Mouse (Mus musculus) adipocyte (in vitro differentiated cells): Measurements from ENCODE around the gene Tmem94.
"Not testable (repeated sequence)": the region's sequence is repeated elsewhere in the genome, so short reads cannot be mapped to it uniquely, and the experiment has no call there.

ENCODE experiments used
- DNase-seq: peaks from one replicate; pipeline ENCODE4 v3.0.0-alpha.2; 2016; ENCODE audit warnings: low spot score

The Tmem94 gene

DNA sequence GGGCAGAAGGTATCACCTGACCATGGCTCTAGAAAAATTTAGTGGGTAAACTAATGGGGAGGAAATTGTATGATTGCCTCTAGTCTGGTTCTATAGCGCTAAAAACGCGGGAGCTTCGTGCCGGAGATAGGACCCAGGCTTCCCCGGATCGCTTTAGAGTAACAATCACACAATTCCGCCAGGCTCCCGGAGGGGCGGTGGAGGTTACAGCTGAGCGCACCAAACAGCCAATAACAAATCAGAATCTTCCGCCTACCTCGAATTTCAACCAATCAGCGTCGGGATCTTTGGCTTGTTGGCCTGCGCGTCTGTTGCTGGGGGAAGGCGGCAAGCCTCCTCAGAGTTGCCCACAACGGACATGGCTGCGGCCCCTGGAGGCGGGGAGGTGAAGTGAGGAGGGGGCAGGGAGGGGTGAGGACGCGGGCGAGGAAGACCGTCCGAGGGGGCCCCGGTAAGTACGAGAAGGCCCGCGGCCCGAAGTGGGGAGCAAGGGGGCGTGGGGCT lies at the start of gene Tmem94:
Gene Tmem94 (plus strand): TSS at position 331 of the 504 bp plus-strand sequence.
- DNase-seq, result peak; percentile 99

DNA sequence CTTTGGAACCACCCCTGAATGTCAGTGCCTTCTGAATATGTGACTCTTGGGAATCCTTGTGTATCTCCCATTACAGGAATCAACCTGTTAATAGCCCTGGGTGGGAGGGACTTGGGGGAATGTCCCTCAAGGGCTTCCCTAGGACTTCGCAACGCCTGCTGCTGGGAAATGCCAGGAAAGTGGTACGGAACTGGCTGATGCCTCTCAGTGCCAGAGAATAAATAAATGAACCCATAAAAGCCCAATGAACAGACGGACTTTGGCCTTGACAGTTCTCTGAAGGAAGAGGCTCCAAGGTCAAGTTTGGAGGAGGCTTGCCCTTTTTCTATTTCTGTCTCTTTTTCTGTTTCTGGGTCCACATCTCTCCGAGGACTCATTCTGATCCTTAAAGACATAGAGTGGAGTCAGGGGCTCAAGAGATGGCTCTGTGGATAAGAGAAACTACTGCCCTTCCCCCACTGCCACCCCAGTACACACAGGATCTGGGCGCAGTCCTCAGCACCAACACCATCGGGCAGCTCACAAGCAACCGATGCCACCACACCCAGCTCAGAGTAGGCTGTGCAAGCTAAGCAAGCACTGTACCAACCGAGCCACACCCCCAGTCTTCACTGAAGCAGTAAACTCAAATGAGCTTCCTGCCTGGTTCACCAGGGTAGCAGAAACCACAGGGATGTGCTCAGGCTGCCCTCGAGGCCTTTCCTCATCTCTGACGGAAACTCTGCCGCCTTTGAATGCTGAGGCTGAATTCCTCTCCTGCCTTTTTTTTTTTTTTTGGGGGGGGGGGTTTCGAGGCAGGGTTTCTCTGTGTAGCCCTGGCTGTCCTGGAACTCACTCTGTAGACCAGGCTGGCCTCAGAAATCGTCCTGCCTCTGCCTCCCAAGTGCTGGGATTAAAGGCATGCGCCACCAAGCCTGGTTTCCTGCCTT lies 48.6 kb upstream of the Tmem94 start:
- no peak for DNase-seq

- no peak for DNase-seq
These were observed 47.4 kb upstream of the Tmem94 start for GRCm38 (mm10) chr11:115717660-115718390.

DNA sequence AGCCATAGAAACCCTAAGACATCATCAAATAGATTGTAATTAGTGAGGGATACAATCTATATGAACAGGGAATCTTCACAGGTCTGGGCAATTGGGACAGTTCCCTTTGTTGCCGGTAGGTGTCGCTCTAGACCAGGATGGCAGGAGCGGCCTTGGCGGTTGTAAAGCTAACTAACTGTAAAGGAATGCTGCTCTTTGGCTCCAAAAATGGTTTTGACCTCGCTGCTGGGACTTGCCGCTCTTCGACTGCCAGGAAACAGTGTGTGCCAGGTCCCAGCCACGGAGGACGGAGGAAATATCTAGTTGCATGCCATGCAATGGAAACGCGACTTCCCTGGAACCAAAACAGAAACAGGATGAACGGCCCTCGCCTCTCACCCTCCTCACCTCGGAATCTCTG lies 42.6 kb upstream of the Tmem94 start:
- DNase-seq, result peak; percentile 92

GRCm38 (mm10) chr11:115723231-115723630 lies 42.0 kb upstream of the Tmem94 start:
- DNase-seq, result no peak

- no peak for DNase-seq
These were observed 31.1 kb upstream of the Tmem94 start for GRCm38 (mm10) chr11:115734041-115734686.

GRCm38 (mm10) chr11:115737608-115738208 lies 27.5 kb upstream of the Tmem94 start:
- no peak for DNase-seq

- DNase-seq, result no peak
These were observed 26.9 kb upstream of the Tmem94 start for GRCm38 (mm10) chr11:115738275-115738885.

GRCm38 (mm10) chr11:115741070-115741469 lies 24.2 kb upstream of the Tmem94 start:
- DNase-seq, result no peak

- no peak for DNase-seq
These were observed 22.3 kb upstream of the Tmem94 start for GRCm38 (mm10) chr11:115742926-115743325.

- peak; percentile 28 for DNase-seq
These were observed 20.8 kb upstream of the Tmem94 start for GRCm38 (mm10) chr11:115744385-115744784.

GRCm38 (mm10) chr11:115746109-115746508 lies 19.1 kb upstream of the Tmem94 start:
- DNase-seq, result no peak

DNA sequence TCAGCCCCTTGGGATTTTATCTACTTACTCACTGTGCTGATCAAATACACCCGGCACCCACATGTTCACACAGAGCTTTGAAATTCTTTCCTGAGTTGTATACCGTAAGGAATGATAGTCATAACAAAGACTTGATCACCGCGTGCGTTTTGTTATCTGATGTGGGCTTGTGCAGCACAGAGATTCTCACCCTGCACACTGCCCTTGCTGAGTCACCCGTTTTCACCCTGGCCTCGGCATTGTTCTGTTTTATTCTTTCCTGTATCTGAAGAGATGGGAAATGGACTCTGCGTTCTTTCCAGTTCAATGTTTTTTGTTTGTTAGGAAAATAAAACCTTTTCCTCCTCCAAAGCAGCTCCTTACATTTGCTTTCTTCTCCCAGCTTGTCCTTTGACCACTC lies 18.5 kb upstream of the Tmem94 start:
- DNase-seq, result no peak

DNA sequence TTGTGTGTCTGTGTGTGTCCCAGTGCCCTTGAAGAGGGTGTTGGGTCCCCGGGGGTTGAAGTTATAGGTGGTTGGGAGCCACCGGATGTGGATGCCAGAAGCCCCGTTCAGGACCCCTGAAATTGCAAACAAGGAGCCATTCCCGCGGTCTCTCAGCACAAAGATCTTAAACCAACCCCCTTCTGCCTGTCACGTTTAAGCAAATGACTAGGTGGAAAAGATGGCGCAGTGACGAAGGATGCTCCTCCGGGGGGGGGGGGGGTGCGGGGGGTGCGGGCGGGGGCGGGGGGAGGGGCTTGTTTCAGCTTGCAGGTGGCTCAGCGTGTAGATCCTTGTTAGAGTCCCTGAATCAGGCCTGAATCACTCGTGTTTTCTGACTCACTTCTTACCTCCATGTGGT lies 17.9 kb upstream of the Tmem94 start:
- DNase-seq, result no peak

DNA sequence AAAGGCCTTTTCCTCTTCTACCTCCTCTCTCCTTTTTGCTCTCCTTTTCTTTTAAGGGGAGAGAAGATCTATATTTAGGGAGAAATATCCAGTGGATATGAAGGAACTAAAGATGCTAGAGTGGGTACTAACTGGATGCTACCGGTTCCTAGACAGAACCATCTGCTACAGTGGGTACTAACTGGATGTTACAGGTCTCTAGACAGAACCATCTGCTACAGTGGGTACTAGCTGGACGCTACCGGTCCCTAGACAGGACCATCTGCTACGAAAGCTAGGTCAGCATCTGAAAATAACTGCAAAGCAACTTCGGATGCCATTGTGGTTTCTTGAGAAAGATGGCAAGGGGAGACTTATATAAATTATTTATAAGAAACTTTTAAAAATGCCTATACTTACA lies 15.4 kb upstream of the Tmem94 start:
- no peak for DNase-seq

GRCm38 (mm10) chr11:115751725-115752124 lies 13.5 kb upstream of the Tmem94 start:
- DNase-seq, result no peak

GRCm38 (mm10) chr11:115752653-115753052 lies 12.6 kb upstream of the Tmem94 start:
- no peak for DNase-seq

DNA sequence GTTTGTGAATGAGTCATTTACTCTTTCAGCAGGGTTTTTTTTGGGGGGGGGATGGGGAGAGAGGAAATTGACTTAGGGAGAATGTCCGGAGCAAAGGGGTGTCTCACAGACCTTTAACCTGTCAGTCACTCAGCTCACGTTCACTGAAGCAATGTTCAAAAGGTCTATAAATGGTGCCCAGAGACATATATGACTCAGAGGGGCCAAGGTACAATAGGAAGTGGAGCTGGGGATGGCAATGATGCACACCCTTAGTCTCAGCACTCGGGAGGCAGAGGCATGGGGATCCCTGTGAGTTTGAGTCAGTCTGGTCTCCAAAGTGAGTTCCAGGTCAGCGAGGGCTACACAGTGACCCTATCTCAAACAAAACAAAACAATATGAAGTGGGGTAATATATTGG lies 11.7 kb upstream of the Tmem94 start:
- DNase-seq, result no peak

DNA sequence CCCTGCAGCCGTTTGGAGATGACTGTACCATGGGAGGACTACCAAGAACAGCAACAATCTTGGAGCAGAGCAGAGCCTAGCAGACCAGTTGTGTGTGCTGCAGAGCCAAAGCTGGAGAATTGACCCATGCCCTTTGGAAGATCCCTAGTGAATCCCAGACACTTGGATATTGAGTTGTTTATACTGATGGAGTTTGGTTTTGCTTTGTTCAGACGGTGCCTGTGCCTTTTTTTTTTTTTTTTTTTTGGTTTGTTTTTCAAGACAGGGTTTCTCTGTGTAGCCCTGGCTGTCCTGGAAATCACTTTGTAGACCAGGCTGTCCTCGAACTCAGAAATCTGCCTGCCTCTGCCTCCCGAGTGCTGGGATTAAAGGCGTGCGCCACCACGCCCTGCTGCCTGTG lies 3.1 kb upstream of the Tmem94 start:
- not testable (repeated sequence) for DNase-seq

DNA sequence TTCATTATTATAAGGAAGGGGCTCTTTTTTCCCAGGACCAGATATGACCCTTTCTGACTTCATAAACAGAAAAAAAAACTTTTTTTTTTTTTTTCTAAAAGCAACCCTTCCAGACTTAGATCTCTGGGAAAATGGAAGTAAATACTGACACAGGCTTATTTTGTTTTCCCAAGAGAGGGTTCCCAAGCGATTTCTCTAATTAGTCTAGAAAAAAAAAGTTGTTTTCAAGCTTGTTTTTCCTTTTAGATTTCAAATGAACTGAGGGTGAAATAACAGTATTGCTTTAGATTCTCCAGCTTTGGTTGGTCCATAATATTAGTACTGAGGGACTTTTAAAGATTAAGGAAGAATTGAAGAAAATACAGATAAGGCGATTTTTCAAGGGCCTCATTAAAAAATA lies 535 bp upstream of the Tmem94 start:
- no peak for DNase-seq

DNA sequence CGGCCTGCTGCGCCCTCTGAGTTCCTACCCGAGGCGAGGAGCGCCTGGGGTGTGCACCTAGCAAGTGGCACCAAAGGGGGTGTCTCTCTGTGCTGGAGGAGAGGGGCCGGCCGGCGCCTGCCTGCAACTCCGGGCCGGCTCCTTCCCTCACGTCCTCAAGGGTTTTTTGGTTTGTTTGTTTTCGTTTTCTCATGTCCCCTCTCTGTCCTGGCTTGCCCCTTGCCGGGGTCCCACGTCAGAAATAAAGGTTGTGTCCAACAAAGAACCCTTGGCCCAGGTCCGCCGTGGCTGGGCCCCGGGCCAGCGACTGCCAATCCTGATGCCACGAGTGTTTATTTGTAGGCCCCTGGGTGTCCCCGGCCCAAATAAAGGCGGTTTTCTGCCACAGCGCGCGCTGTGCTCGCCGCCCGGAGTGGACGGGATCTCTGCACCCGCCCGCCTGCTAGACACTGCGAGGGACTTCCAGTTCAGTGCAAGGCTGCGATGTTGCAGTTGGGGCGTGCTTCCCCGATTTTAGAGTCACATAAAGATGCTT lies 441 bp downstream of the Tmem94 start:
- peak; percentile 66 for DNase-seq
